Mouse (Mus musculus): ENCODE data around the gene Gm10324. TPM values are rescaled to one million over a fixed set of nuclear protein-coding genes. Genes with fewer than 3 reads are reported as not detected.
"Not testable (repeated sequence)": the region's sequence is repeated elsewhere in the genome, so short reads cannot be mapped to it uniquely, and the experiment has no call there.

Gm10324 gene
- not detected in 2 replicates for polyA plus RNA-seq (2015; fragmentation: Nextera tagmentation; extraction: Ambion mirVana)

GRCm38 (mm10) chr13:66119247-66119646 lies at the start of gene Gm10324:
Gene Gm10324 (plus strand): TSS chr13:66119547.
- no CpG with 5 or more reads among the region's 2 CpGs for WGBS
- H3K36me3 ChIP-seq (ENCODE audit: poor library complexity, severe bottlenecking), result not testable (repeated sequence)

More at GRCm38 (mm10) chr13:66119247-66119646, at the start of gene Gm10324:
- not testable (repeated sequence) for ATAC-seq; H3K4me1 ChIP-seq; H3K9ac ChIP-seq; H3K27me3 ChIP-seq; H3K27ac ChIP-seq; H3K4me3 ChIP-seq; H3K9me3 ChIP-seq (replicated peaks); H3K4me2 ChIP-seq

Other genes with a start within 250 kb of the Gm10324 start
- not detected in 2 replicates for gene Gm10772, start 108.0 kb downstream of the Gm10324 start, polyA plus RNA-seq (2015; fragmentation: Nextera tagmentation; extraction: Ambion mirVana)

Measured in forebrain, embryonic 13.5 days (tissue).